Mouse (Mus musculus) hindbrain, embryonic 15.5 days (tissue): ENCODE data around the gene Syne3. TPM values are rescaled to one million over a fixed set of nuclear protein-coding genes. Genes with fewer than 3 reads are reported as not detected.
A peak's percentile ranks its signal among the peaks of the same experiment; 100 is the strongest.

Source experiments
- ATAC-seq: fragments of 200-750 bp; cut with Nextera tagmentation; 2 replicates; pipeline ENCODE4 v1.8.0; 2017; ENCODE audit warnings: low read depth, moderate number of reproducible peaks, moderate TSS enrichment; ENCODE audit not compliant: low FRiP score
- H3K27ac ChIP-seq: fragments of 300-500 bp; sonication (generic); replicated peaks from 2 replicates; pipeline ENCODE4 v1.5.1; 2015; ENCODE audit warnings: mild to moderate bottlenecking, inconsistent platforms
- H3K27me3 ChIP-seq: fragments of 300-500 bp; sonication (generic); 2 replicates; pipeline ENCODE4 v1.6.1; 2015; ENCODE audit warnings: control low read depth, inconsistent platforms
- H3K36me3 ChIP-seq: fragments of 300-500 bp; sonication (generic); 2 replicates; pipeline ENCODE4 v1.6.1; 2015; ENCODE audit warnings: control low read depth, inconsistent platforms
- H3K4me1 ChIP-seq: fragments of 300-500 bp; sonication (generic); replicated peaks from 2 replicates; pipeline ENCODE4 v1.6.1; 2015; ENCODE audit warnings: control low read depth, inconsistent platforms
- H3K4me2 ChIP-seq: fragments of 300-500 bp; sonication (generic); 2 replicates; pipeline ENCODE4 v1.6.1; 2015; ENCODE audit warnings: moderate library complexity, mild to moderate bottlenecking, inconsistent platforms
- H3K4me3 ChIP-seq: fragments of 300-500 bp; sonication (generic); 2 replicates; pipeline ENCODE4 v1.5.1; 2015; ENCODE audit warnings: mild to moderate bottlenecking, inconsistent platforms
- H3K9ac ChIP-seq: fragments of 300-500 bp; sonication (generic); 2 replicates; pipeline ENCODE4 v1.6.1; 2015; ENCODE audit warnings: inconsistent platforms
- H3K9me3 ChIP-seq: fragments of 300-500 bp; sonication (generic); 2 replicates; pipeline ENCODE4 v1.6.1; 2016; ENCODE audit warnings: control low read depth, inconsistent platforms
- WGBS: fragments of 180-500 bp; shearing (Covaris S2); methylation state at CpG from one replicate; pipeline ENCODE4 v1.1.7; 2015; 5-methylcytosine and 5-hydroxymethylcytosine counted together
- polyA plus RNA-seq: library from polyadenylated mRNA; unstranded; fragments of >200 nt; fragmentation: Nextera tagmentation; extraction: Ambion mirVana; gene quantifications from 2 replicates; pipeline ENCODE4 v1.2.1, GENCODE M21; 2015

Gene Syne3
- polyA plus RNA-seq, 1 experiment from 2014 or later = 0.36 TPM

GRCm38 (mm10) chr12:104912281-104912933 is 97.2 kb downstream of the Syne3 start:
- H3K27ac ChIP-seq = no peak overlapping the region
- whole genome bisulfite sequencing = 22% methylated on average over 10 of the region's 10 CpGs
- no peak overlapping the region for H3K9ac ChIP-seq
- no peak for ATAC-seq
- H3K9me3 ChIP-seq = no peaks in the 10 kb centered on the region
- H3K36me3 ChIP-seq = no peaks in the 10 kb centered on the region
- H3K4me3 ChIP-seq = no peak overlapping the region
- H3K27me3 ChIP-seq = no peaks in the 10 kb centered on the region
- no peak overlapping the region for H3K4me2 ChIP-seq
- H3K4me1 ChIP-seq = peaks cover 17% of the 10 kb centered on the region

- H3K9ac ChIP-seq = no peak overlapping the region
Observed at GRCm38 (mm10) chr12:104909750-104910149, 99.9 kb downstream of the Syne3 start.

GRCm38 (mm10) chr12:104908986-104909385 is 100.6 kb downstream of the Syne3 start:
- H3K4me3 ChIP-seq = no peak overlapping the region
- H3K4me2 ChIP-seq = no peak overlapping the region
- H3K27me3 ChIP-seq = no peaks in the 10 kb centered on the region
- no peaks in the 10 kb centered on the region for H3K9me3 ChIP-seq
- WGBS = 55% methylated on average over 5 of the region's 5 CpGs
- H3K9ac ChIP-seq = no peak overlapping the region
- ATAC-seq = no peak
- no peak overlapping the region for H3K27ac ChIP-seq
- H3K4me1 ChIP-seq = peaks cover 17% of the 10 kb centered on the region
- no peaks in the 10 kb centered on the region for H3K36me3 ChIP-seq

More at GRCm38 (mm10) chr12:104909750-104910149, 99.9 kb downstream of the Syne3 start:
- ATAC-seq = no peak
- Histone ChIP-seq H3K27ac (no peak overlapping the region), H3K4me2 (no peak overlapping the region), H3K27me3 (no peaks in the 10 kb centered on the region), H3K4me1 (peaks cover 17% of the 10 kb centered on the region), H3K4me3 (no peak overlapping the region), H3K9me3 (no peaks in the 10 kb centered on the region), H3K36me3 (no peaks in the 10 kb centered on the region)
- 91% methylated on average over 4 of the region's 4 CpGs for WGBS

- ATAC-seq = no peak
- no peaks in the 10 kb centered on the region for H3K9me3 ChIP-seq
- H3K4me2 ChIP-seq = no peak overlapping the region
- H3K27me3 ChIP-seq = no peaks in the 10 kb centered on the region
- H3K4me3 ChIP-seq = no peak overlapping the region
- no peaks in the 10 kb centered on the region for H3K36me3 ChIP-seq
- 9% methylated on average over 15 of the region's 15 CpGs for WGBS
- no peak overlapping the region for H3K9ac ChIP-seq
- H3K27ac ChIP-seq = no peak overlapping the region
- peaks cover 17% of the 10 kb centered on the region for H3K4me1 ChIP-seq
Observed at GRCm38 (mm10) chr12:104908024-104908781, 101.4 kb downstream of the Syne3 start.

- no peaks in the 10 kb centered on the region for H3K36me3 ChIP-seq
- H3K27me3 ChIP-seq = no peaks in the 10 kb centered on the region
- H3K4me3 ChIP-seq = no peak overlapping the region
- ATAC-seq = no peak
- 92% methylated on average over 2 of the region's 2 CpGs for WGBS
- no peak overlapping the region for H3K27ac ChIP-seq
- no peaks in the 10 kb centered on the region for H3K9me3 ChIP-seq
- H3K9ac ChIP-seq = no peak overlapping the region
- no peak overlapping the region for H3K4me2 ChIP-seq
- H3K4me1 ChIP-seq = peaks cover 12% of the 10 kb centered on the region
Observed at GRCm38 (mm10) chr12:104907133-104907532, 102.5 kb downstream of the Syne3 start.

- ATAC-seq = no peak
- 45% methylated on average over 5 of the region's 5 CpGs for WGBS
- H3K4me1 ChIP-seq = peaks cover 27% of the 10 kb centered on the region
- H3K9ac ChIP-seq = no peak overlapping the region
- no peak overlapping the region for H3K4me2 ChIP-seq
- no peaks in the 10 kb centered on the region for H3K27me3 ChIP-seq
- no peaks in the 10 kb centered on the region for H3K9me3 ChIP-seq
- H3K4me3 ChIP-seq = no peak overlapping the region
- no peaks in the 10 kb centered on the region for H3K36me3 ChIP-seq
- no peak overlapping the region for H3K27ac ChIP-seq
Observed at GRCm38 (mm10) chr12:104904138-104904537, 105.5 kb downstream of the Syne3 start.

GRCm38 (mm10) chr12:104902392-104903053 is 107.1 kb downstream of the Syne3 start:
- WGBS = 81% methylated on average over 13 of the region's 13 CpGs

GRCm38 (mm10) chr12:104901320-104901719 is 108.3 kb downstream of the Syne3 start:
- ATAC-seq = no peak

More at GRCm38 (mm10) chr12:104902392-104903053, 107.1 kb downstream of the Syne3 start:
- no peak overlapping the region for H3K4me2 ChIP-seq
- ATAC-seq = no peak
- H3K36me3 ChIP-seq = no peaks in the 10 kb centered on the region
- H3K27me3 ChIP-seq = no peaks in the 10 kb centered on the region
- H3K4me1 ChIP-seq = peaks cover 17% of the 10 kb centered on the region
- no peak overlapping the region for H3K4me3 ChIP-seq
- H3K9me3 ChIP-seq = no peaks in the 10 kb centered on the region
- no peak overlapping the region for H3K9ac ChIP-seq
- no peak overlapping the region for H3K27ac ChIP-seq

GRCm38 (mm10) chr12:104899835-104900234 is 109.8 kb downstream of the Syne3 start:
- no peak overlapping the region for H3K9ac ChIP-seq
- no peaks in the 10 kb centered on the region for H3K27me3 ChIP-seq
- no peak overlapping the region for H3K4me3 ChIP-seq
- peaks cover 22% of the 10 kb centered on the region for H3K4me1 ChIP-seq
- H3K36me3 ChIP-seq = no peaks in the 10 kb centered on the region
- H3K9me3 ChIP-seq = no peaks in the 10 kb centered on the region
- H3K27ac ChIP-seq = no peak overlapping the region
- no peak overlapping the region for H3K4me2 ChIP-seq
- no peak for ATAC-seq
- WGBS = 61% methylated on average over 3 of the region's 3 CpGs

More at GRCm38 (mm10) chr12:104901320-104901719, 108.3 kb downstream of the Syne3 start:
- Histone ChIP-seq H3K9me3 (no peaks in the 10 kb centered on the region), H3K4me1 (peaks cover 22% of the 10 kb centered on the region), H3K36me3 (no peaks in the 10 kb centered on the region), H3K27ac (peak overlapping the region; percentile 6; the same call in 1 of the 2 replicates), H3K27me3 (no peaks in the 10 kb centered on the region), H3K4me3 (no peak overlapping the region), H3K9ac (no peak overlapping the region), H3K4me2 (no peak overlapping the region)
- 22% methylated on average over 8 of the region's 8 CpGs for WGBS

- peaks cover 22% of the 10 kb centered on the region for H3K4me1 ChIP-seq
- 65% methylated on average over 11 of the region's 11 CpGs for WGBS
- no peak overlapping the region for H3K4me2 ChIP-seq
- no peaks in the 10 kb centered on the region for H3K9me3 ChIP-seq
- H3K27ac ChIP-seq = no peak overlapping the region
- no peak overlapping the region for H3K4me3 ChIP-seq
- H3K27me3 ChIP-seq = no peaks in the 10 kb centered on the region
- no peaks in the 10 kb centered on the region for H3K36me3 ChIP-seq
- ATAC-seq = no peak
- no peak overlapping the region for H3K9ac ChIP-seq
Observed at GRCm38 (mm10) chr12:104899161-104899560, 110.4 kb downstream of the Syne3 start.

GRCm38 (mm10) chr12:104898718-104899117 is 110.9 kb downstream of the Syne3 start:
- H3K4me2 ChIP-seq = no peak overlapping the region

GRCm38 (mm10) chr12:104897051-104897618 is 112.5 kb downstream of the Syne3 start:
- WGBS = 63% methylated on average over 8 of the region's 8 CpGs
- no peak overlapping the region for H3K9ac ChIP-seq
- H3K27ac ChIP-seq = no peak overlapping the region
- H3K36me3 ChIP-seq = no peaks in the 10 kb centered on the region
- no peak overlapping the region for H3K4me3 ChIP-seq
- H3K27me3 ChIP-seq = no peaks in the 10 kb centered on the region
- peaks cover 22% of the 10 kb centered on the region for H3K4me1 ChIP-seq
- peak; percentile 56; the same call in 1 of the 2 replicates for ATAC-seq
- H3K4me2 ChIP-seq = no peak overlapping the region
- no peaks in the 10 kb centered on the region for H3K9me3 ChIP-seq

More at GRCm38 (mm10) chr12:104898718-104899117, 110.9 kb downstream of the Syne3 start:
- WGBS = 65% methylated on average over 9 of the region's 9 CpGs
- Histone ChIP-seq H3K9me3 (no peaks in the 10 kb centered on the region), H3K27ac (no peak overlapping the region), H3K4me1 (peaks cover 22% of the 10 kb centered on the region), H3K36me3 (no peaks in the 10 kb centered on the region), H3K9ac (no peak overlapping the region), H3K27me3 (no peaks in the 10 kb centered on the region), H3K4me3 (no peak overlapping the region)
- ATAC-seq = no peak
